Mouse (Mus musculus) E14TG2a.4 (cell line): ENCODE data around the gene Adcy4.
A peak's percentile ranks its signal among the peaks of the same experiment; 100 is the strongest.

Source experiments
- CTCF ChIP-seq: conservative IDR thresholded peaks from 2 replicates; pipeline ENCODE4 v1.5.1; 2014; ENCODE audit warnings: low read length
- POU5F1 ChIP-seq: IDR thresholded peaks from 2 replicates; pipeline ENCODE4 v1.6.1; 2014; ENCODE audit warnings: low read length, borderline replicate concordance

- TF ChIP-seq CTCF (peak; percentile 46), POU5F1 (no peak)
Measured at GRCm38 (mm10) chr14:55785195-55785594, 1.3 kb upstream of the Adcy4 start.
